Mouse (Mus musculus): ENCODE data around the gene Armc9. TPM values are rescaled to one million over a fixed set of nuclear protein-coding genes. Genes with fewer than 3 reads are reported as not detected.

Armc9 gene
- total RNA-seq, 2 experiments from 2014 or later = 38.1 to 44.0 TPM

GRCm38 (mm10) chr1:86313772-86314125 is 159.2 kb downstream of the Armc9 start:
- no peak for DNase-seq

- DNase-seq = no peak
Measured at GRCm38 (mm10) chr1:86320822-86321413, 166.3 kb downstream of the Armc9 start.

Other genes starting within 250 kb of the Armc9 start
- gene 4933407L21Rik, start 226.3 kb upstream of the Armc9 start, total RNA-seq (2021) = 1 to 10 TPM; 3.0 to 3.4 TPM
- gene Gpr55, start 193.8 kb upstream of the Armc9 start, total RNA-seq (2021) = not detected
- gene Spata3, start 138.0 kb upstream of the Armc9 start, total RNA-seq (2021) = 1 to 10 TPM in 1 of 2 experiments, under 1 TPM in 1; 0.35 to 1.3 TPM
- 10 to 100 TPM; 11.4 TPM for gene 2810459M11Rik, start 108.9 kb upstream of the Armc9 start, total RNA-seq (2021)
- gene Psmd1, start 90.4 kb upstream of the Armc9 start, total RNA-seq (2021) = 100 to 1,000 TPM; 104 to 108 TPM
- not detected for gene Htr2b, start 42.8 kb upstream of the Armc9 start, total RNA-seq (2021)
- 1 to 10 TPM; 3.2 to 4.3 TPM for gene Gm21972, start 21.1 kb upstream of the Armc9 start, total RNA-seq (2021)
- gene B3gnt7, start 148.1 kb downstream of the Armc9 start, total RNA-seq (2021) = 1 to 10 TPM; 1.2 to 1.6 TPM
- 100 to 1,000 TPM; 136 to 137 TPM for gene Ncl, start 204.6 kb downstream of the Armc9 start, total RNA-seq (2021)

Measured in layer of hippocampus, postnatal 36 days (tissue).